Mouse (Mus musculus): ENCODE data around the gene Gpr68. TPM values are rescaled to one million over a fixed set of nuclear protein-coding genes. Genes with fewer than 3 reads are reported as not detected.

Gpr68 gene
- polyA plus RNA-seq, 1 experiment from 2014 or later, result 5.4 TPM

DNA sequence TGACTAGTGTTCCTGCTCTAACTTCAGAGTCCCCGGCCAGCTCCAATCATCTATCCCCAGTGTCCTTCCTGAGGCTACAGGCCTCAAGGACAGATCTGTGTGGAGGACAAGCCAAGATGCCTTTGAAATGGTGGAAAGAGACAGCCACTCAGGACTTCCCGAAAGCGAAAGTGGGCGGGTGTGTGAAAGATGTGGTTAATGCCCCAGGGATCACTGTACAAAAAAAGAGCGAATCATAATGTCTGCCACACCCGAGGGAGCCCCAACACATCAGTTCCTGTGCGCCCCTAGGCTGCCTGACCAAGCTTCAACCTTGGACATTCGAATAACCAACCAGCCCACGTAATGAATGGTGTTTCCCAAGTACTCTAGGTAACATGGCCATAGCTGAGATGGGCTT, 20.3 kb upstream of the Gpr68 start:
- Histone ChIP-seq H3K36me3 (ENCODE audit: control insufficient read depth, insufficient read depth, low read length) (peaks cover 30% of the 10 kb centered on the region), H3K4me2 (ENCODE audit: low read depth, low read length) (no peak overlapping the region), H3K9ac (replicated peaks; ENCODE audit: low read depth, low read length) (no peak overlapping the region), H3K9me3 (ENCODE audit: control insufficient read depth, low read length) (no peaks in the 10 kb centered on the region), H3K27ac (ENCODE audit: low read depth, low read length) (no peak overlapping the region), H3K4me3 (ENCODE audit: low read depth, low read length) (no peak overlapping the region), H3K27me3 (ENCODE audit: control insufficient read depth, insufficient read depth, low read length) (no peaks in the 10 kb centered on the region), H3K4me1 (ENCODE audit: control insufficient read depth, insufficient read depth, low read length) (no peaks in the 10 kb centered on the region)
- 93% methylated on average over 9 of the region's 9 CpGs for WGBS
- ATAC-seq (ENCODE audit: low read depth), result no peak

DNA sequence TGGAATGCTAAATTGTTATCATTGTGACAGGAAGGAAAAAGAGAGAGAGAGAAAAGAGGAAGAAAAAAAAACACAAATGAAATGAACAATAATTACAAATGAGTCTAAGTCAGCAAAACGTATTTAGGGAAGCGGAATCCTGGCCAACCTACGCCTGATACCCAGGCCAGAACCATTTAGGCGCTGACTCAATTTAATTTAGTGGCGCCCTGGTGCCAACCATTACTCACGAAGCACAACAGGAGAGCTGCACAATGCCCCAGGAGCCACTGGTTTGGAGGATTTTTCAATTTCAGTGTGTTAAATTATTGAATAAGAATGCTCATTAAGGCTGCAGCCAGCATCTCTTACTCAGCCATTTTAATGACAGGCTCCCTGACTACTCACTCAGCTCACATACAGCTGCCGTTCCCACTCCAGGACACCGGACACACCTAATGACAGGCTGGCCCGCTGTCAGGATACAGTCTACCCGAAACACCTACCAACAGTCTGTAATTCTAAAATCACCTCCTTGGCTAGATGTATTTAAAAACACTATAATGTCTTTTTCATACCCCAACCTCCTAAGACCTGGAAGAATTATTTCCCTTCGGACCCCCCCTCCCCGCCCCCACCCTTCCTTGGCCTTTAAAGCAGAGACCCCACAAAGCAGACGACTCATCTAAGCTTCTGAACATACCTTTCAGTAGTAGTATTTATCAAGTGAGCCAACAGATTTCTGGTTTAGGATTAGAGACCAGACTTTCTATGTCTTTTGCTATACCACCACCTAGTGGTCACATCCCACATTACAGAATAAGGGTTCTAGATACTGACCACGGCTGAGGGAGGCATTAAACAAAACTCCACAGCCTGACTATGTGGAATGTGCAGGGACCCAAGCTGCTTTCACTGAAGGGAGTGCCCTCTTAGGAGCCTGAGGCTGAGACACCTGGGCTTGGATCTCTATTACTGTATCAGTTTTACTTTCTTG, 17.9 kb upstream of the Gpr68 start:
- peak; percentile 64 for ATAC-seq (ENCODE audit: low read depth)
- 57% methylated on average over 14 of the region's 14 CpGs for WGBS
- H3K27ac ChIP-seq (ENCODE audit: low read depth, low read length), result no peak overlapping the region

DNA sequence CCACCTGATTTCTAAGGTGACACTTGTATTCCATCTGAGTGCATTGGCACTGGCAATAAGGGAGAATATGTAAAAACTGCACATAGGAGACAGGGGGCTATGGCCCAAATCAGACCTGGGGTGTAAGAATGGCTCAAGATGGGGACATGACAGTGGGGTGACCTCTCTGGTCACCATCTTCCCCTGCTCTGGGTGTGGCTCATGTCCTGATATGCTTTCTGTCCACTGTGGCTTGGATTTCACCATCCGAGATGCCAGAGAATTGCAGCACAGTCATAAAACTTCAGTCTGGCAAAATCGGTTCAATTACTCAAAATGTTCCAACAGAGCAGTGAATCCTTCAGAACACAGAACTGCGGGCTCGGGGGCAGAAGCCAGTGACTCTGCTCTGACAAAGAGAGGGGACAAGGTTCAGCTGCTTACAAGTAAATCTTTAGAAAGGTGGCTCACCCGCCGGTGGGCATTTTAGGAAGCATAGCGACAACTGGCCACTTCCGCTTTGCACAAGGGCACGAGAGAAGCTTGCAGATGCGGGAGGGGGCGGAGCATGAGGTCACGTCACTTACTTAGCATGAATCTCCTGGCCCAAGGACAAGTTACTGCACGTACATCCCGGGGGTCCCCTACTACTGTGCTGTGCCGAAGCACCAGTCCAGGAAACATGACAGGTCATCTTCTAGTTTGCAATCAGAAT, 16.8 kb upstream of the Gpr68 start:
- H3K9me3 ChIP-seq (ENCODE audit: control insufficient read depth, low read length), result no peaks in the 10 kb centered on the region
- H3K4me3 ChIP-seq (ENCODE audit: low read depth, low read length), result no peak overlapping the region
- H3K27ac ChIP-seq (ENCODE audit: low read depth, low read length), result no peak overlapping the region
- H3K9ac ChIP-seq (replicated peaks; ENCODE audit: low read depth, low read length), result no peak overlapping the region
- 83% methylated on average over 15 of the region's 15 CpGs for WGBS
- no peaks in the 10 kb centered on the region for H3K4me1 ChIP-seq (ENCODE audit: control insufficient read depth, insufficient read depth, low read length)
- no peaks in the 10 kb centered on the region for H3K27me3 ChIP-seq (ENCODE audit: control insufficient read depth, insufficient read depth, low read length)
- peaks cover 24% of the 10 kb centered on the region for H3K36me3 ChIP-seq (ENCODE audit: control insufficient read depth, insufficient read depth, low read length)
- H3K4me2 ChIP-seq (ENCODE audit: low read depth, low read length), result no peak overlapping the region
- ATAC-seq (ENCODE audit: low read depth), result no peak

More for the DNA sequence above, 17.9 kb upstream of the Gpr68 start:
- Histone ChIP-seq H3K4me3 (ENCODE audit: low read depth, low read length) (no peak overlapping the region), H3K4me2 (ENCODE audit: low read depth, low read length) (no peak overlapping the region), H3K27me3 (ENCODE audit: control insufficient read depth, insufficient read depth, low read length) (no peaks in the 10 kb centered on the region), H3K4me1 (ENCODE audit: control insufficient read depth, insufficient read depth, low read length) (no peaks in the 10 kb centered on the region), H3K36me3 (ENCODE audit: control insufficient read depth, insufficient read depth, low read length) (peaks cover 26% of the 10 kb centered on the region), H3K9me3 (ENCODE audit: control insufficient read depth, low read length) (no peaks in the 10 kb centered on the region), H3K9ac (replicated peaks; ENCODE audit: low read depth, low read length) (no peak overlapping the region)

DNA sequence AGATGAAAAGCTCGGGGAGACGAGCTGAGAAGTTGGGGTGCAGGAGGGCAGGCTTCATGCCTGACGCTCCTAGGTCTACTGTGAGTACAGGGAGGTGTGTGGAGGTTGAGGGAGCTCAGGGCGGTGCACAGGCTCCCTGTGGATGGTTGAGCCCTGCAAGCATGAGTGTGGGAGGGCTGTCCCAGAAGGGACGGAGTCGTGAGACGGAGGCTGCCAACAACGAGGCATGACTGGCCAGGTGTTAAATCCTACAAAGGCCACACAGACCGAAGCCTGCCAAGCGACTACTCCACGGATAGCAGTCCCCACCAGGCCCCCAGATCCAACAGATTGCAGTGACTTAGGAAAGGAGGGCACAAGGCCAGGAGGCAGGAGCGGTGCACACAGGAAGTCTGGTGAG, 2.7 kb upstream of the Gpr68 start:
- Histone ChIP-seq H3K4me2 (ENCODE audit: low read depth, low read length) (no peak overlapping the region), H3K9ac (replicated peaks; ENCODE audit: low read depth, low read length) (no peak overlapping the region), H3K9me3 (ENCODE audit: control insufficient read depth, low read length) (no peaks in the 10 kb centered on the region), H3K27ac (ENCODE audit: low read depth, low read length) (no peak overlapping the region), H3K4me1 (ENCODE audit: control insufficient read depth, insufficient read depth, low read length) (no peaks in the 10 kb centered on the region), H3K36me3 (ENCODE audit: control insufficient read depth, insufficient read depth, low read length) (peaks cover 11% of the 10 kb centered on the region; the same call in 1 of the 2 replicates), H3K4me3 (ENCODE audit: low read depth, low read length) (no peak overlapping the region), H3K27me3 (ENCODE audit: control insufficient read depth, insufficient read depth, low read length) (no peaks in the 10 kb centered on the region; the same call in 1 of the 2 replicates)
- ATAC-seq (ENCODE audit: low read depth), result no peak
- WGBS, result 81% methylated on average over 12 of the region's 12 CpGs

DNA sequence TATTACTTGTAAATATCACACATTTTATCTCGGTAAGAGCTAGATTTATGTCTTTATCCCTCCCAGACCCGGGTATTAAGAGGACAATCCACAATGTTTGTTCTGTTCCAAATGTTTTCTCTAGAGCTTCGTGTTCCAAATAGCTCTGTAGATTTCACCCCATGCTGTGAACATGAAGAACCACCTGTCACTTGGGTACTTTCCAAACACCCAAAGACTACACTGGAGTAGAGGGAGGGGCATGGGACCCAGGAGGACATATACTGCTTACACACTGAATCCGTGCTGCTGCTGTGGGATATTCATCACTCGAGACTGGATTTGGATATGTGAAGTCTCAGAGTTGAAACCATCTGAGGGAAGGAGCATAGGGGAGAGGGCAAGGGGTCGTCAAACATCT, 1.8 kb upstream of the Gpr68 start:
- Histone ChIP-seq H3K36me3 (ENCODE audit: control insufficient read depth, insufficient read depth, low read length) (peaks cover 8% of the 10 kb centered on the region; the same call in 1 of the 2 replicates), H3K4me1 (ENCODE audit: control insufficient read depth, insufficient read depth, low read length) (no peaks in the 10 kb centered on the region), H3K9me3 (ENCODE audit: control insufficient read depth, low read length) (no peaks in the 10 kb centered on the region), H3K27me3 (ENCODE audit: control insufficient read depth, insufficient read depth, low read length) (no peaks in the 10 kb centered on the region; the same call in 1 of the 2 replicates), H3K4me3 (ENCODE audit: low read depth, low read length) (no peak overlapping the region), H3K27ac (ENCODE audit: low read depth, low read length) (no peak overlapping the region), H3K4me2 (ENCODE audit: low read depth, low read length) (no peak overlapping the region), H3K9ac (replicated peaks; ENCODE audit: low read depth, low read length) (no peak overlapping the region)
- WGBS, result 53% methylated on average over 6 of the region's 6 CpGs
- ATAC-seq (ENCODE audit: low read depth), result no peak

DNA sequence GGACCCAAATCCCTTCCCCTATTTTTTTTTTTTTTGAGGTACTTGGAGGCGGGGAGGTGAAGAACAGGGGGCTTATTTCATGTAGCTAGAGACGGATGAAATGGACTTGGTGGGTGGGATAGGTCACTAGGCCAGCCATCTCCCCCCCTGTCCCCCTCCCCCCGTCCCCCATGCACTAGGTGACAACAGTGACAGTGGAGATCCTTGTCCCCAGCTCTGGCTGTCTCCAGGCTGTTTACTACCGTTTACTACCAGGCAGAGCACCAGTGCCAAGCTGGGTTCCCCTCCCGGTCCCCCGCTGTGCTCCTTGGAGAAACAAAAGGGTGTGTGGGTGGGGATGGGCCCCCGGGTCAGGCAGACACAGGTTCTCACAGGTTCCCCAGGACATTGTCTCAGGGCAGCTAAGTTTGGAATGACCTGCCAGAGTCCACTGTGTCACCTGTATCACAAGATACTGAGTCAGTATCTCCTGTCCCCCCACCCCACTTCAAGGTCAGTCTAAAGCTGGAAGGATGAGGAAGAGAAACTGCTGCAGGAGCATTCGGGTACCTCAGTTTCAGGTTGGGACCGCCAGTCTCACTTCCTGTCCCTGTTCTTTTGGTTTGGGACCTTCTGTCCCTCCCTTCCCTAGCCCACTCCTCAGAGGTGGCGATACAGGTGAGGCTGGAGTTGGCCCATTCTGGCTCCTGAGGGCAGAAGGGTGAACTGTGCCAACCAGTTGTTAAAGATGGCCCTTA, 468 bp upstream of the Gpr68 start:
- H3K27me3 ChIP-seq (ENCODE audit: control insufficient read depth, insufficient read depth, low read length), result no peaks in the 10 kb centered on the region; the same call in 1 of the 2 replicates
- H3K9me3 ChIP-seq (ENCODE audit: control insufficient read depth, low read length), result no peaks in the 10 kb centered on the region
- peaks cover 4% of the 10 kb centered on the region; the same call in 1 of the 2 replicates for H3K36me3 ChIP-seq (ENCODE audit: control insufficient read depth, insufficient read depth, low read length)
- peak overlapping the region; percentile 86 for H3K4me2 ChIP-seq (ENCODE audit: low read depth, low read length)
- ATAC-seq (ENCODE audit: low read depth), result peak; percentile 19; the same call in 1 of the 2 replicates
- H3K4me1 ChIP-seq (ENCODE audit: control insufficient read depth, insufficient read depth, low read length), result no peaks in the 10 kb centered on the region
- H3K4me3 ChIP-seq (ENCODE audit: low read depth, low read length), result peak overlapping the region; percentile 37
- 21% methylated on average over 10 of the region's 10 CpGs for WGBS
- H3K27ac ChIP-seq (ENCODE audit: low read depth, low read length), result no peak overlapping the region
- H3K9ac ChIP-seq (replicated peaks; ENCODE audit: low read depth, low read length), result peak overlapping the region; percentile 63

DNA sequence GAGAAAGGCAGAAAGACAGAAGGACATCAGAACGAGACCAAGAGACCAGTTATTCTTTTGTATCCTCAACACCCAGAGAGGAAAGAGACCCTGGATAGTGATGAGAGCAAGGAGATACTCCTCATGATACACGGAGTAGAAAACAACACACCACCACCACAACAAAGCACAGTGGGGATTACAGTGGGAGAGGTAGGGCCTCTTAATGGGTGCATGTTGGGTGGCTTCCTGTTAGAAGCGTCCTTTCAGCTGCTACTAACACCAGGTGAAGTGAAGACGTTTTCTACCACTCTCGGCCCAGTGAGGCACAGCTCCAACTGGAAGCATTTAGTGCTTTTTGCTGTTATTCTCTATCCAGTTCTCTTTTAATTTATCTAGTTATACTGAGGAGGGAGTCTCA, 1.1 kb downstream of the Gpr68 start:
- 85% methylated on average over 5 of the region's 5 CpGs for WGBS

DNA sequence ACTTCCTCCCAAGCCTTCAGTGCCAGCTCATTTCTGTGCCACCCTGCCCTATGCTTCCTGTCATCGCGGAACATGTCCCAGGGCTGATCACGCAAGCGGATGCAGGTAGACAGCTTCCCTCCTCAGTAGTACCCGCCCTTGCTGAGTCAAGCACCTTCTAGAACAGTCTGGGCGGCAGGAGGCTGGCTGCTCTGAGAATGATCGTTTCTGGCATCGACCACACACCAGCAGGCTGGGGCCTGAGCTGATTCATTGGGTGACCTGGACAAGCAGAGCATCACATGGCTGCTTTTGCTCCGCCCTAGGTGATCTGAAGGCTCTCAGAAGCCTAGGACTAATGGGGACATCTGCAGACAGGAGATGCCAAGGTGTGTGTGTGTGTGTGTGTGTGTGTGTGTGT, 4.2 kb downstream of the Gpr68 start:
- Histone ChIP-seq H3K9me3 (ENCODE audit: control insufficient read depth, low read length) (no peaks in the 10 kb centered on the region), H3K4me2 (ENCODE audit: low read depth, low read length) (no peak overlapping the region), H3K4me1 (ENCODE audit: control insufficient read depth, insufficient read depth, low read length) (peaks cover 3% of the 10 kb centered on the region; the same call in 1 of the 2 replicates), H3K9ac (replicated peaks; ENCODE audit: low read depth, low read length) (no peak overlapping the region), H3K27ac (ENCODE audit: low read depth, low read length) (no peak overlapping the region), H3K27me3 (ENCODE audit: control insufficient read depth, insufficient read depth, low read length) (peaks cover 11% of the 10 kb centered on the region), H3K4me3 (ENCODE audit: low read depth, low read length) (no peak overlapping the region), H3K36me3 (ENCODE audit: control insufficient read depth, insufficient read depth, low read length) (no peaks in the 10 kb centered on the region)
- WGBS, result 88% methylated on average over 9 of the region's 9 CpGs
- no peak for ATAC-seq (ENCODE audit: low read depth)

More for the DNA sequence above, 1.1 kb downstream of the Gpr68 start:
- H3K4me1 ChIP-seq (ENCODE audit: control insufficient read depth, insufficient read depth, low read length), result no peaks in the 10 kb centered on the region
- H3K4me2 ChIP-seq (ENCODE audit: low read depth, low read length), result 0 out of 2 replicates have a peak overlapping the region, but pooled peaks have one; percentile 86
- no peak overlapping the region for H3K9ac ChIP-seq (replicated peaks; ENCODE audit: low read depth, low read length)
- no peaks in the 10 kb centered on the region for H3K9me3 ChIP-seq (ENCODE audit: control insufficient read depth, low read length)
- H3K27me3 ChIP-seq (ENCODE audit: control insufficient read depth, insufficient read depth, low read length), result no peaks in the 10 kb centered on the region; the same call in 1 of the 2 replicates
- ATAC-seq (ENCODE audit: low read depth), result no peak
- H3K4me3 ChIP-seq (ENCODE audit: low read depth, low read length), result no peak overlapping the region
- H3K36me3 ChIP-seq (ENCODE audit: control insufficient read depth, insufficient read depth, low read length), result no peaks in the 10 kb centered on the region
- H3K27ac ChIP-seq (ENCODE audit: low read depth, low read length), result no peak overlapping the region
